Mouse (Mus musculus) CD4-positive, CD25-positive, alpha-beta regulatory T cell, adult 4 months (primary cell): ENCODE data around the gene Slit3. TPM values are rescaled to one million over a fixed set of nuclear protein-coding genes. Genes with fewer than 3 reads are reported as not detected.

ENCODE experiments used
- ATAC-seq: one replicate; pipeline ENCODE4 v1.8.0; 2017
- polyA plus RNA-seq, 2 experiments: library from polyadenylated mRNA; unstranded; fragments of 100-300 nt; shearing (Covaris generic); gene quantifications; one replicate each; pipeline ENCODE4 v1.2.1; 2017

The Slit3 gene
- polyA plus RNA-seq, 2 experiments from 2014 or later = not detected

DNA sequence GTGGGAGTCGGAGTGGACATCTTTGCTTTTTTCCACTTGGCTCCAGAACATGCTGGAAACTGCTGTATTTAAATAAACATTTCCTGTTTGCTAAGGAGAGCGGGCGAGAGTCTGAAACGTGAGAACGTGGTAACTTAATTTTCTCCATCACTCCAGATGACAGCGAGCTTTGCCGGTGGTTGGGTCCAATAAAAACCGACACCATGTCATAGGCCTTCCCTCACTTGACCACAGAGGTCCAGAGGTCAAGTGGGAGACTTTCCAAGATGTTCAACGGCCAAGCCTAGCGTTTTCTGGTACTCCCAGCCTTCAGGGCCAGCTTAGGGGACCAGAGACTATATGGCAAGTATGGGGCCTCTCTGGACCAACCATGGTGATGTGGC, 4.1 kb downstream of the Slit3 start:
- ATAC-seq = no peak

DNA sequence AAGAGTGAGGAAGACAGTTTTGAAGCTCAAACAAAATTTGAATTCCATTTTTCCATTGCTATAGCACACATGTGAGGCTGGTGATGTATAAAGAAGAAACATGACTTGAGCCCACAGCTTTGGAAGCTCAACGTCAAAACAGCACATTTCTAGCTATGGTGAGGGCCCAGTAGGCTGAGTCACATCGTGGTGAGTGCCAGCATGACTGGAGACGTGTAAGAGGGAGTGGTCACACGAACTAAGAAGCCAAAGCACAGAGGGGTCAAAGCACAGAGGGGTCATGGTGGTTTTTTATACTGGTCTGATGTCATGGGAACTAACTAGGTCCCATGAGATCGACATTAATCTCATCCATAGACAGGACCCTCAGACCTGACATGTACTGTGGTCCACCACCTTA, 10.7 kb downstream of the Slit3 start:
- ATAC-seq = no peak

DNA sequence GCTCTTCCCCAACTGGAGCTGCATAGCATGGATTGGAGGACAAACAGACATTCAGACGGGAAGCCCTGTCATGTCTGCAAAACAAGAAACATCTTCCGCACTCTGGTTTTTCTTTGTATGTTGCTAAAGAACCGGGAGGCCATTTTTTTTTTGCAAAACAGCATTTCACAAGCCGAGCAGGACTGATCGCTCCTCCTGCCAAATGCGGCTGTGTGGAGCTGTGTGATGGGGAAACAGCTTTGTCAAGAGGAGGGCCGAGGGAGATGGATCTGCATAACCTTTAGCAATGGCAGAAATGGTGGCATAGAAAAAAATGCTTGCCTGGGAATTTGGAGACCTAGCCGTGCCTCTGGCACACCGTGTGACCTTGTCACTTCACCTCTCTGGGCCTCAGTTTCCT, 15.6 kb downstream of the Slit3 start:
- no peak for ATAC-seq

DNA sequence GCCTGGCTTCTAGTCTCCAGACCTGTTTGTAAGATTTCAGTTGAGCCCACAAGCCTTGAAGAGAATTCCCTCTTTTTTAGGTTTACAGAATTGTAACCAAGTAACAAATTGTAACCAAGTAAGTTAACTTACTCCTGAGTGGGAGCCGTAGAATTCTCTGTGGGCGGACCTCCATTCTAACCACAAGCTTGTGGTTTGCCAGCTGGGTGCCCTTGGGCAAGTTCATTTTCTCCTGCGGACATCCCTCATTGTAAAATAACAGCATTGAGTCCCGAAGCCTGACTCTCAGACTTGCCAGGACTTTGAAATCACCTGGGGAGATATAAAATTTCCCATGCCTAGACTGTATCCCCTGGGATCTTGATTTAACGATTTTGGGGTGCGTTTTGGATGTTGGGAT, 19.1 kb downstream of the Slit3 start:
- no peak for ATAC-seq

DNA sequence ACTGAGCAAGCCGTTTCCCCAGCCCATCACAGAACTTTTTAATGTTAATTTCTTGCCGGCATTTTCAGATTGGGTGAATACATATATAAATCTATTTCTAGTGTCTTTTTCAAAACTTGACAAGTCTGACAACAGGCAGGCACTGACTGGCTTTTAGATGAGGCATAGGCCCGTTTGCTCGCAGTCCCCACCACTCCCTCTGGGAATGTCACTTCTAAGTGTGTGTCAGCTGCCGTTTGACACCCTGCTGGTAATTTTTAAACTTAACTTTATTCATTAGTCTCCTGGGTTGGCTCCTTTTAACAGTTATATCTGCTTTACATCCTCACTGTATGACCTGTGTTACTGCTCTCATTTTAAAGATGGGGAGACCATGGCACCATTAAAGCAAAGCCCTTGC, 21.2 kb downstream of the Slit3 start:
- ATAC-seq = no peak

DNA sequence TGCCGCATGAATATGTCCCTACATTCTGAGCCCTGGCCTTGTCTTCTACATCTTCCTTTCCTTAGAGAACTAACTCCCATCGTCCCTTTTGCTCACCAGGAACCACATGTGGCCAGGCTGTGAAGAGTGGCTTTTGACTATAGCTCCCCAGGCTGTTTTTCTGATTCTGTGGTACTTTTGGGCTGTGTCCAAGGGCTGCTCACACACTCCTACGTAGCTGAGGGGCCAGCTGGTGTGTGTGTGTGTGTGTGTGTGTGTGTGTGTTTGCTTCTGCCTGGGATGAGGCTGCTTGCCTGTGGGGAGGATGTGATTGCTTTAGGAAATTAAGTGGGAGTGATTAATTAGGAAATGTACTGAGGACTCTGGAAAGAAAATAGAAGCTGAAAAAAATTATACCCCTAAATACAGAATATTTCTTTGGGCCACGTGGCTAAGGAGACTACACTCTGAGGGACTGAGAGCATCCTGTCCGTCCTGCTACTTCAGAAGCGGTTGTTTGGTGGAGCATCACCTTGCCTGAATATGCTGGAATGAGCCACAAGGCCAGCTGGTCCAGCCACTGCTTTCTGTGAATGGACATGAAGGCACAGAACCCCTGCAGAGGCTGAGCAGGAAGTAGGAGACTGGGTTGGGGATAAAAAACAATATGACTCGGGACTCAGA, 21.8 kb downstream of the Slit3 start:
- no peak for ATAC-seq

DNA sequence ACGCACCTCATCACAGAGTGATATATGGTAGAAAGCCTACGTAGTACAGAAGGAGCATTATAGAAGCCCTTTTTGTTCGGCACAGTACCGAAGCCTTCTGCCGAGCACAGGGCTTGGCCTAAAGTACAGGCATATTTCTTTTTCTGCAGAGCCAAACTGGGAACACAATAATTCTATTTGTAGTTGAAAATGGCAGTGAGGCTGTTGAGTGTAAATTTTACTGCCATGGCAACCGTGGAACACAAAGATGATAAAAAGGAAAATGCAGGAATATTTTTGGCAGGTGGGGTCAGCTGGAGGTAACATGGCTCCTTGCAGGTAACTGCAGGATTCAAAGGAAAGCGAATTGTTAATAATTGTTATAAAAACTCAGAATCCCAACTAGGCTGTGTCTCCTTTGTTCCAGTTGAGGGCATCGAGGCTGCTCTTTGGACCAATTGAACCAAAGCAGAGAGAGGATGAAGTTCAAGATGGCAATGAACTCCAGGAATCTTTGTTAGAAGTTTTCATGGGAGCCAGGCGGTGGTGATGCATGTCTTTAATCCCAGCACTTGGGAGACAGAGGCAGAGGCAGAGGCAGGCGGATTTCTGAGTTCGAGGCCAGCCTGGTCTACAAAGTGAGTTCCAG, 26.9 kb downstream of the Slit3 start:
- ATAC-seq = no peak

DNA sequence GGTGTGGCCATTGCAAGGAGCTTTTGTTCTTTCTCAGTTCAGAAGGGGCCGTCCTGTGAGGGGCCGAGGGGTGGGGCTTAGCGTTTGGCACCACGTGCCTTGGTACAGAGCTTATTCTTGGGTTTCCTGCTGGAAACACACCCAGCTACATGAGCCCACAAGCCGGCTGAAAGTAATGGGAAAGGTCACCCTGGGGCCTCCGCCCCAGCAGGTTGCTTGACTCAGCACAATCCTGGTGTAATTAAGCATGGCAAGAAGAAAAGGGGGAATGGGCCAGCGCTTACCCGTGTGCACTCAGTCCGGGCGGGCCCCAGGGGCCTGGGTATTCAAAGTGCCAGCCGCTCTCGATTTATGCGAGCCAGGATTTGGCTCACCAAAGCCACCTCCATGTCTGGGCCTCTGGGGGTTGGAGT, 30.5 kb downstream of the Slit3 start:
- no peak for ATAC-seq

DNA sequence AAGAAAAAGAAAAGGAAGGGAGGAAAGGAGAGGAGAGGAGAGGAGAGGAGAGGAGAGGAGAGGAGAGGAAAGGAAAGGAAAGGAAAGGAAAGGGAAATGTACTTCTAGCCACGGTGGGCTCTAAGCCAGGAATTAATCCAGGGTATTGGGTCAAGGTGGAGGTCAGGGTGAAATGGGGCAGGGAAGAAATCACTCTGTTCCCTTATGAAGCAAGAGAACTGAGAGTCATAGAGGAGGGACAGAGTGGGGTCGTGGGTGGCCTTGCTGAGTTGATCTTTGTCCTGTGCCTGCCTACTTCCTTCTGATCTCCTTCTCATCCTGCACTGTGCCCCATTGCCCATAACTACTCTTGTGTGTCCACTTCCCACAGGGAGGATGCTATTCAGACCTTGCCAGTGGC, 31.9 kb downstream of the Slit3 start:
- ATAC-seq = no peak

DNA sequence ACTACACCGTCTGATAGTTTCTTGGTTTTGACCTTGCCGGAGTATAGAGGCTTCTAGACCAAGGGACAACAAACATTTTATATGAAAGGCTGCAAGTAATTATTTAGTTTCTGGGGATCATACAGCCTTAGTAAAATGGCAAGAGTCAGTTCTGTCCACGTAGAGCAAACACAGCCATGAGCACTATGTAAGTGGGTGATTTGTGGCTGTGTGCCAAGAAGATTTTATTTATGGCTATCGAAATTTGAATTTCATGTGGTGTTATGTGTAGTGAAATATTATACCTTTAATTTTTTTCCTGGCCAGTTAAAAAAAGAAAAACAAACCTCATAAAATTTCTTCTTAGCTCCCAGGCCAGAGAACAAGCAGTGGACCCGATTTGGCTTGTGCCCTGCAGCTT, 33.4 kb downstream of the Slit3 start:
- no peak for ATAC-seq

DNA sequence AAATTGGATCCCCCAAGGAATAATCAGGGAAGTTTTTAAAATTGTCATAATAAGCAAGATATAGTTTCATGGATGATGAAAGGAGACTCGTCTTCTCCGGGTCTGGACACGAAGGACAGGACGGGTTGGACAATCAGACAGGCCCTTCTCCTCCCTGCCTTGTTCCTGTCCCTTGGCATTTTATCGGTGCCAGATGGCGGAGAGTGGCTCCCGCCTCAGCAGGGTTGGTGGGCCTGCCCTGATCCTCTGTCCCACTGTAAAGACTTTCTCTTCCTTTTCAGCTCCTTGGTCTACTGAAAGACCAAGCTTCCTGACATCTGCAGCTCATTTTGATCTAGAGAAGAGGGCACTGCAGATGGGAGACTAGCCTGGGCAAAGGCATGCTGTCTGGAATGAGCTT, 34.3 kb downstream of the Slit3 start:
- no peak for ATAC-seq

DNA sequence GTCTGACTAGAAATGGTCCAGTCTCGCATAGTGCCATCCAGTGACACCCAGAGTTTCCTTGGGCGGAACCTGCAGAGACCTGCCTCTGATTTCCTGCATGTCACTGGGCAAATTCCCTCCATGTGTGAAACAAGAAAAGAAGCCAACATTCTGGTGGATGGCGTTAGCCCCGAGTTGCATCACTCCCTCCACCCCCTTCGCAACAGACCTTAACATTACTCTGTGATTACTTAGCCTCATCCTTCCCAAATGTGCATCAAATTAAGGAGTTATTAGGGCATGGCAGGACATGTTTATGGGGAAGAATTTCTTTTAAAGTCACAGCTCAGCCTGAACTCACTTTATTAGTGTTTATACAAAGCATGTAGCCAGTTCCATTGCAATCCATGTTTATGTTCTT, 35.7 kb downstream of the Slit3 start:
- no peak for ATAC-seq

DNA sequence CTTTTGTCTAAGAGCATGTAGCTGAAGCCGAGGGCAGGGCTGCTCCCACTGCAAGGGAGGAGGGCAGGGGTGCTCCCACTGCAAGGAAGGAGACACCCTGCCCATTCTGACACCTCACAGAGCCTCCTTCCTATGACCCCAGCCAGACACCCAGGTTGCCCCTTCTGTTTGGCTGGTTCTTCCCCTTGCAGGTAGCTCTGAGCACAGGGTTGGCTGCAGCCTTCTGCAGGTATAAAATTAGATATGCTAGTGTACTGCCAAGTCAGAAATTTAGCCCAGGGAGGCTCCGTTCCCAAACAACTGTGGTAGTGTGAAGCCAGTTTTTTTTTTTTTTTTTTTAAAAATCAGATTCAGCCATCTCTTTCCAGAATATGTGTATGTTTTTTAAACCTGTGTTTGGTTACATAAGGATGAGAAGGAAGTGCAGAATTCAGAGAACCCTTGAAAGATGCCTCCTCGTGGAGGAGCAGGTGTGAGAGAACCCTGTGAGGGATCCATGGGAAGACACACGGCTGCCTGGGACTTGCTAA, 39.7 kb downstream of the Slit3 start:
- ATAC-seq = no peak

DNA sequence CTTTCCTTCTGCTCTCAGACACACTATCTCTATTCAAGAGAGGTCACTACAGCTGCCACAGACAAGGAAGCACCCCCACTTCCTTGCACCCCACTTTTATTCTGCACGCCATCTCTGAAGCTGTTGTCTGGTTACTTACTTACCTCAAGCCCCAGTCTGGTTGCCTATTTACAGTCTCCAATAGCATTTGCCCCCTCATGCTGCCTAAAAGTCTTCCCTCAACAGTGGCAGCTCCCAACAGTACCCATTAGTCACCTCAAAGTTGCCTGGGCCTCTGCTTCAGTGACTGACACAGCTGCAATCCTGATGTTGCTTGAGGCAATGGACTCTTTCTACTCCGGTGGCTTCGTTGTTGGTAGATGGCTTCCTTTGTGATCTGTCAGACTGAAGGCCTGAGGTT, 42.4 kb downstream of the Slit3 start:
- no peak for ATAC-seq

DNA sequence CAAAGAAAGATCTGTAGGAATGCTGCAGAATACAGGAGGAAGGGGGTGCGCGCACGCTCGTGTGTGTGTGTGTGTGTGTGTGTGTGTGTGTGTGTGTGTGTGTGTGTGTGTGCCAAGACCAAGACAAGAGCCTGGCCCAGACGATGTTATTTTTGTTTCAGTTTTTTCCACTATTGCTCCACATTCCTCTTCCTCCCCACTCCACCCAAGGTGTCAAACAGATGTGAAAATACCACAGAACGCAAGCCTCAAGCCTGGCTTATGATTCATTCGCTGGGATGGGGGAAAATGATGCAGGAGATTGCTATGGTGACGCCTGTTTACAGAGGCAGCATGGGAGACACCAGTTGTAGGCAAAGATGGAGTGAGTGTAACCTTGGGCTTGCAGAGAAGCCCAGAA, 46.2 kb downstream of the Slit3 start:
- ATAC-seq = no peak

DNA sequence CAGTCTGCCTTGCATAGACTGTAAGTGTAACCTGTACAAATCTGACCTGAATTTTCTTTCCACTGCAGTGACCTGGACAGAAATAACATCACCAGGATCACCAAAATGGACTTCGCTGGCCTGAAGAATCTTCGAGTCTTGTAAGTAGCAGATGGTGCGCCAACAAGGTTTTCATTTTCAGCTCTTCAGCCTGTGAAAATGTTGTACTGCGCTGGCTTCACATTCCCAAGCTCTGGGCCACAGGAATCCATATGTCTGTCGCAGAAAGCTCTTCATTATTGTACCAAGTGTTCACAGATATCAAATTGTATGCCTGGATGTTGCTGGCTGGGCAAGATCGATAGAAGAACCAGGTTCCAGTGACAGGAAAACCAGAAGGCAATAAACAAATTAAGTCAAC, 50.5 kb downstream of the Slit3 start:
- ATAC-seq = no peak

DNA sequence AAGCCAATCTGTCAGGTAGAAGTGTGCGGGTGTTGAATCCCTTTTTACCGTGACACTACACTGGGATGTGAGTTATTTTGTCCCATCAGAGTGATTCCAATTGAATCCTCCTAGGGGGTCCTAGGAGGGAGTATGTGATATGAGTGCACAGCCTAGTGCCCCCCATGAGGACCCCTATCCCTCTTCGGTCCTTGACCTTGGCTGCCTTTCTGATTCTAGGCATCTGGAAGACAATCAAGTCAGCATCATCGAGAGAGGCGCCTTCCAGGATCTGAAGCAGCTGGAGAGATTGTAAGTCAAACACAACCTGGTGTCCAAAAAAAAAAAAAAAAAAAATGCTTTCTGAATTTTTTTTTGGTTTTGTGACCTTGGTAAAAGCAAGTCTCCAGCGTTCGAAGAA, 56.5 kb downstream of the Slit3 start:
- no peak for ATAC-seq

DNA sequence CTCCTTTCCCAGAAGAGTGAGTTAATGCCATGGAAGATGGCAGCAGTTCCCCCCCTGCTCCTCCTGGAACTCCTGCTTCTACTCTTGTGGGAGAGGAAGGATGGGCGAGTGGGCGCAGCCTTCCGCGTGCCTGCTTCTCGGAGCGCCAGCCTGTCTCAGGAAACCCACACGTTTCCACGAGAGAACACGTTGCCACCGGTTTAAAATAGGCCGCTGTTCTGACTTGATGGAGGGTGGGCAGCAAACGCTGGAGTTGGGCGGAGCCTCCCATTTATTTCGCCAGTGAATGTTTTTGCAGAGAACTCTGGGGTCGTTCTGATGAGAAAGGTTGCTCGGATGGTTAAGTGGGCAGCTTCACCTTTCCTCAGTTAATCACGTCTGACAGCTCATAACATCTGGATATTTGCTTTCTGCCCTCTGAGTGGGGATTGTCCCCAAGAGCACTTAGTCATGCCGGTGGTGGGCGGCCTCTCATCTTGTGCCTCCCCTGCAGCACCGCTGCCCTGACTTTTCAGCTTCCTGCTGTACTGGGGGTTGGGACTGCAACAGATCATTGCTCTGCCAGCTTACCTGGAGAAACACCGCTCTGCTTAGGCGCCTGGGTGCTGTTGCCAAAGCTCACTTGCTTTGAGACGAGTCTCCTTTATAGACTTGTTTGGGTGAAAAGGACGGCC, 57.3 kb downstream of the Slit3 start:
- no peak for ATAC-seq

DNA sequence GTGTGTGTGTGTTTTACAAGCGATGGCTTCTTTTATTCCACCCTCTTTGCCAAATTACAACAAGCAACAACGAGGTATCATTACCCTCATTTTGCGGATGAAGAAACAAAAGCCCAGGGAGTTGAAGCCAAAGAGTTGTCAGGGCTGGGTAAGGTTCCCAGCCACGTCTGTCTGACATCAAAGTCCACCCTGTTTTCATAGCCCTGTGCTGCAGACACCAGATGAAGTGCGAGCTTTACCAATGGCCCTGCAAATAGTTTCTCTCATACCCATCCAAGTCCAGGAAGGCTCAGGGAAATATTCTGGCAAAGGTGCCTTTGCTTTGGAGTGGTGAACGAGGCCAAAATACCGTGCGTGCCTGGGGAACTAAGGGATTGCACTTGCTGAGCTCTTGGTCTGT, 58.3 kb downstream of the Slit3 start:
- no peak for ATAC-seq

DNA sequence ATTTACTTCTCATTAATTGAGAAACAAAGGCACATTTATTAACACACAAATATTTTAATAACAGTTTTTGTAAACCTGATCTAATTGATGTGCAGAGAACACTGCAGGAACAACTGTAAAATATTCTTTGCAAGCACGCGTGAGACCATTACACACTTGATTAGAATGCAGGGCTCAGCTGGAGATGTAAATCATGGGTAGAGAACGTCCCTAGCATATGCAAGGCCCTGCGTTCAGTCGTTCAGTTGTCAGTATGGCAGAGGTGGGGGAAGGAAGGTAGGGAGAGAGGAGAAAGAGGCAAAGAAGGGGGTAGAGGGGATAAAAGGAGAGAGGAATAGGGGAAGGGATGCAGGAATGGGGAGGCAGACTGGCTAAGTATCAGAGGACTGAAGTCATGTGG, 61.9 kb downstream of the Slit3 start:
- no peak for ATAC-seq

DNA sequence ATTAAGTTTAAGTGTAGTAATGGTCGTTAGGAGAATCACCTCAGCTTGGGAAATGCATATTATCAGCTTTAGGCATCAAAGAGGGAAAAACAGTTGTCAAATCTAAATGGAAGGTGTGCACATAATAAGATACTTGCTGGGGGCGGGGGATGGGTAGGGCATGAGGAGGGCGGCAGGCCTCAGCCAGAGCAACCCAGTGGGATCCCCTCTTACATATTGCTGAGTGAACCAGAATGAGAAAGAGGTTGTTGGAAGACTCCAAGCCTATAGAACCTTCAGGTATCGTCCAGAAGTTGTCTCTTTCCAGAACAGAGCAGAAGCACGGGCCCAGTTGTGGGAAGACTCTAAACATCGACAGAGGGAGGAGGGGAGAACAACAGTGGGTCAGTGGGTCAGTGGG, 73.8 kb downstream of the Slit3 start:
- ATAC-seq = no peak

DNA sequence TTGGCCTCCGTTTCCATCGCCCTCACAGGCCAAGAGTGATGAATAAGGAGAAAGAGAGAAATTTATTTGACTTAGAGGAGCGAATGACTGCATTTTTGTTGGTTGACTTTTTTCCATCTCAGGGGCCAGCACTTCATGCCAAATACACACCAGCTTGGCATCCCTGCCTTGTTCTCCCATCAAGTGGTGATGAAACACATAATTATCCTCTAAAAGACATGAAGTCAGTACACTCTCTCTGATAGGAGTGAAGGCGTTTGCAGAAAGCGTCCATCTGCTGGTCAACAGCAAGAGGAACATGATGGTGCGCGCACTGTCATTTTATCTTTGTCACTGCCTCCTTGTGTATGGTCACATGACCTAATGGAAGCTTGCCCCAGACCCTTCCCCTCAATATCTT, 75.8 kb downstream of the Slit3 start:
- no peak for ATAC-seq

DNA sequence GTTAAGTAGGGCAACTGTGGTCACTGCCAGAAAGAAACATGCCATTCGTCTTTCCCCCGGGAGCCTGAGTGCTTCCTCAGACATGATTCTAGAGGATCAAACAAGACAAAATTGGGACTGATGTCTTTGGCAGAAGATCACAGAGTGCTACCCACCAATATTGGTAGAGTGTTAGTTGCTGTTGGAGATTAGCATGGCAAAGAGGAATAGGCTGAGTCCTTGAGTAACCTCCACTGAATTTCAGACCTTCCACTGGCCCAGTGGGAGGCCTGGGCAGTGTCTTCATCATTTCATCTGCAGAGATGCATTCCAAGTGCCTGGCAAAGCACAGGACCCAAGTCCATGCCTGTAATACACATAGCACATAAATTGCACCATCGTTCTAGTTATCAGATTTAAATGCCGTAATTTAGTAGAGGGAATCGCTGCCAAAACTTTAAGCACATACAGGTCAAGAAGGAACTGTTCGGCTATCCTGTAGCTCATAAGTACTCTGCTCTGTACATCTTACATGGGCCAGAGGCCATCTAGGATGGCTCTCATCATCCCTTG, 77.6 kb downstream of the Slit3 start:
- no peak for ATAC-seq

DNA sequence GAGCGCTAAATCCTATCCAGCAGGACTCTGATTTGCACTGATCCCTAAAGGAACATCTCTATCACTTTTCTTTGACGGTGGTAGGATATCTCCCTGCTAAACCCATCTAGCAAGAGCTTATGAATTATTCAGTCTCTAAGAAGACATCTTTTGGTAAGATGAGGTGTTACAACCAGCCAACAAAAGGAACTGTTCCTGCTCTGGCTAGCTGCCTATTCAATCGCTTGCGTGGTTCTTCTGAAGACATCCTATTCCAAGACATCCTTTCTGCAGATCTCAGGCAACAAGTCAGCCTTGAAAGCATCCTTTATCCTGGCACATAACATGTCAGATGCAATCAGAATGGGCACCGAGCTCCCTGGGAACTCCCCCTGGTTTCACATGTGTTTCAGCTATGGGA, 81.3 kb downstream of the Slit3 start:
- no peak for ATAC-seq
